ENCODE assay signal across 22 mouse cellular contexts in the genomic region with DNA sequence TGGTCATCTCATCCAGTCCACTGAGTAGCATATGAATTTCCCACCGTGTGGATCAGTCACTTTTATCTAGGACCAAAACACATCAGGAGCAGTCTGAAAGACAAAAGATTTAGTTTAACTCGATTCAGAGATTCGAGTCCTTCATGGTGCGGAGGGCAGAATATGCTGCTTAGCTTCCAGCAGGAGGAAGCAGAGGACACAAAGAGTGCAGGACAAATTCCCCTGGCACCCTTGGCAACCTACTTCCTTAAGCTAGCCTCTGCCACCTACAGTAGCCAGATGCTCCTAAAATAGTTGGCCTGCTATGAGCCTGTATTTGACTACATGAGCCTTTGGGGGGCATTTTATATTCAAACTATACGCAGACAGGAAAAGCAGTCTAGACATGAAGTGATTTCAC.
DNase-seq lines count a peak whose midpoint lies in the region; ATAC-seq and TF ChIP-seq lines count a peak whose summit lies in the region.
"Had no signal": no experiment of that assay in that cellular context is flagged by ENCODE, and none has a peak within 500 bp of the region (broad histone marks: within the 10 kb centered on the region; RNA-seq: fewer than 3 reads in every experiment).

No protein-coding gene starts in this region.

- no peaks in the 10 kb centered on the region for H3K36me3 ChIP-seq in hindbrain, postnatal 0 days (ENCODE audit: insufficient read depth, low read length)
- H3K36me3 ChIP-seq in hindbrain, embryonic 16.5 days (ENCODE audit: control insufficient read depth, insufficient read depth, low read length) = no peaks in the 10 kb centered on the region
- no peaks in the 10 kb centered on the region for H3K36me3 ChIP-seq in liver, postnatal 0 days (replicated peaks; ENCODE audit: insufficient read depth, low read length)
- H3K36me3 ChIP-seq in liver, embryonic 11.5 days (ENCODE audit: control insufficient read depth, insufficient read depth, low read length) = no peaks in the 10 kb centered on the region
- H3K36me3 ChIP-seq: embryonic facial prominence, embryonic 10.5 days; midbrain, embryonic 12.5 days; neural tube, embryonic 12.5 days had no signal

- DNase-seq in embryo, embryonic 10.5 days (ENCODE audit: low spot score) = peak; percentile 19
- no peak for DNase-seq in embryo, embryonic 9.5 days (ENCODE audit: extremely low spot score)
- peak; percentile 37 for DNase-seq in hindbrain, postnatal 0 days (ENCODE audit: low spot score)
- peak; percentile 3 for DNase-seq in liver, postnatal 0 days
- no peak for DNase-seq in liver, embryonic 11.5 days (ENCODE audit: low spot score)
- DNase-seq in Patski (ENCODE audit: low read depth, low spot score) = no peak
- no peak for DNase-seq in right cerebral cortex, adult 2 months (ENCODE audit: low spot score in 2 of 2)
- DNase-seq: adrenal gland, adult 2 months; cerebellum, adult 11-12 months; cerebellum, postnatal 25 days; kidney, adult 8-10 months; kidney, postnatal 25 days; liver; lung, postnatal 14 days; thymus, postnatal 14 days had no signal

- H3K4me1 ChIP-seq in hindbrain, postnatal 0 days (ENCODE audit: insufficient read depth, low read length) = no peaks in the 10 kb centered on the region
- H3K4me1 ChIP-seq in hindbrain, embryonic 16.5 days (ENCODE audit: control insufficient read depth, insufficient read depth, low read depth, low read length) = no peaks in the 10 kb centered on the region
- no peaks in the 10 kb centered on the region for H3K4me1 ChIP-seq in liver, postnatal 0 days (ENCODE audit: insufficient read depth)
- no peaks in the 10 kb centered on the region for H3K4me1 ChIP-seq in liver, embryonic 11.5 days (replicated peaks; ENCODE audit: control insufficient read depth, insufficient read depth, low read length)
- H3K4me1 ChIP-seq: neural tube, embryonic 12.5 days had no signal

- H3K27me3 ChIP-seq in hindbrain, postnatal 0 days (ENCODE audit: insufficient read depth, low read length) = no peaks in the 10 kb centered on the region
- no peaks in the 10 kb centered on the region for H3K27me3 ChIP-seq in hindbrain, embryonic 16.5 days (replicated peaks; ENCODE audit: control insufficient read depth, insufficient read depth, low read length)
- H3K27me3 ChIP-seq in liver, postnatal 0 days (ENCODE audit: insufficient read depth, low read length) = no peaks in the 10 kb centered on the region
- H3K27me3 ChIP-seq in liver, embryonic 11.5 days (replicated peaks; ENCODE audit: control insufficient read depth, insufficient read depth, low read length) = no peaks in the 10 kb centered on the region; the same call in 1 of the 2 replicates
- H3K27me3 ChIP-seq in Patski = no peaks in the 10 kb centered on the region
- H3K27me3 ChIP-seq: midbrain, embryonic 12.5 days; neural tube, embryonic 12.5 days had no signal

- in situ Hi-C loops in Patski (cut with MboI; ENCODE audit: low pct_unique_long_range_greater_than_20kb) = no loop called here

- POLR2A ChIA-PET in Patski (lab: Charles Lee) = no interaction called here

- 70% methylated on average over 5 of the region's 5 CpGs for WGBS in hindbrain, postnatal 0 days
- WGBS in hindbrain, embryonic 16.5 days = 73% methylated on average over 5 of the region's 5 CpGs
- 64% methylated on average over 5 of the region's 5 CpGs for WGBS in liver, postnatal 0 days (ENCODE audit: insufficient replicate concordance)
- WGBS in liver, embryonic 11.5 days = 74% methylated on average over 5 of the region's 5 CpGs

- no peak for TF ChIP-seq EP300 in liver, postnatal 0 days (IDR thresholded peaks at IDR 0.05; ENCODE audit: low read depth)

- H3K4me2 ChIP-seq in hindbrain, postnatal 0 days (ENCODE audit: low read depth, low read length) = no peak overlapping the region
- H3K4me2 ChIP-seq in hindbrain, embryonic 16.5 days (ENCODE audit: low read length) = no peak overlapping the region
- no peak overlapping the region for H3K4me2 ChIP-seq in liver, postnatal 0 days (ENCODE audit: low read depth, low read length)
- no peak overlapping the region for H3K4me2 ChIP-seq in liver, embryonic 11.5 days
- H3K4me2 ChIP-seq: heart, embryonic 11.5 days; midbrain, embryonic 12.5 days; neural tube, embryonic 12.5 days had no signal

- no peak overlapping the region for H3K9ac ChIP-seq in hindbrain, postnatal 0 days (replicated peaks; ENCODE audit: low read length)
- H3K9ac ChIP-seq in hindbrain, embryonic 16.5 days (ENCODE audit: low read depth, low read length) = no peak overlapping the region
- no peak overlapping the region for H3K9ac ChIP-seq in liver, postnatal 0 days (replicated peaks)
- no peak overlapping the region for H3K9ac ChIP-seq in liver, embryonic 11.5 days (ENCODE audit: low read depth, low read length)
- H3K9ac ChIP-seq: midbrain, embryonic 12.5 days; neural tube, embryonic 12.5 days had no signal

- no peak overlapping the region for H3K27ac ChIP-seq in hindbrain, postnatal 0 days
- H3K27ac ChIP-seq in hindbrain, embryonic 16.5 days (ENCODE audit: low read depth, low read length) = no peak overlapping the region
- H3K27ac ChIP-seq in liver, postnatal 0 days (ENCODE audit: low read depth) = no peak overlapping the region
- no peak overlapping the region for H3K27ac ChIP-seq in liver, embryonic 11.5 days (ENCODE audit: low read depth, low read length)
- H3K27ac ChIP-seq: embryonic facial prominence, embryonic 10.5 days; midbrain, embryonic 12.5 days; neural tube, embryonic 12.5 days had no signal

- no peak for ATAC-seq in hindbrain, postnatal 0 days
- ATAC-seq in hindbrain, embryonic 16.5 days = no peak
- ATAC-seq in liver, postnatal 0 days = no peak
- no peak for ATAC-seq in liver, embryonic 11.5 days (replicated peaks; ENCODE audit: low FRiP score)
- ATAC-seq in Patski = no peak
- ATAC-seq: forebrain, embryonic 16.5 days; inflammation-experienced regulatory T-cells, adult 6 months had no signal

- TF ChIP-seq CTCF in hindbrain, postnatal 0 days (IDR thresholded peaks at IDR 0.05; ENCODE audit: low read depth) = peak; percentile 41
- no peak for TF ChIP-seq CTCF in liver, postnatal 0 days (IDR thresholded peaks at IDR 0.05; ENCODE audit: low read depth)
- TF ChIP-seq CTCF in Patski (IDR thresholded peaks at IDR 0.05) = peak; percentile 48

- H3K4me3 ChIP-seq in hindbrain, postnatal 0 days (ENCODE audit: low read length) = no peak overlapping the region
- no peak overlapping the region for H3K4me3 ChIP-seq in hindbrain, embryonic 16.5 days (ENCODE audit: low read length)
- H3K4me3 ChIP-seq in liver, postnatal 0 days (ENCODE audit: low read depth, low read length) = no peak overlapping the region
- H3K4me3 ChIP-seq in liver, embryonic 11.5 days (ENCODE audit: low read depth, low read length) = no peak overlapping the region
- H3K4me3 ChIP-seq: embryonic facial prominence, embryonic 10.5 days; midbrain, embryonic 12.5 days; neural tube, embryonic 12.5 days had no signal

- CTCF ChIA-PET in Patski (lab: Charles Lee) = interaction anchor here (1.2 kb wide), 1 partner anchor 23 kb away, joined by 3 read pairs; no protein-coding TSS in a partner anchor

- no peaks in the 10 kb centered on the region for H3K9me3 ChIP-seq in hindbrain, postnatal 0 days (ENCODE audit: low read length)
- no peaks in the 10 kb centered on the region for H3K9me3 ChIP-seq in hindbrain, embryonic 16.5 days (ENCODE audit: control insufficient read depth, low read length)
- H3K9me3 ChIP-seq in liver, postnatal 0 days (ENCODE audit: low read length) = no peaks in the 10 kb centered on the region
- H3K9me3 ChIP-seq in liver, embryonic 11.5 days (ENCODE audit: control insufficient read depth, low read length) = no peaks in the 10 kb centered on the region
- H3K9me3 ChIP-seq: embryonic facial prominence, embryonic 10.5 days; midbrain, embryonic 12.5 days; neural tube, embryonic 12.5 days had no signal

Comparison
In these comparisons a context has a peak if more than half of its experiments do, and no peak if none do; other contexts are left out.
1. DNase-seq: peak in embryo, embryonic 10.5 days (single experiment), hindbrain, postnatal 0 days (single experiment) and liver, postnatal 0 days (single experiment); none in embryo, embryonic 9.5 days (single experiment), liver, embryonic 11.5 days (single experiment), Patski (single experiment) and right cerebral cortex, adult 2 months (0 of 2).